Mouse (Mus musculus): ENCODE measurements at regions not wholly inside any gene's neighbourhood (a gene's known extent, or its start where the extent isn't known, plus 50 kb on each side); places are given as distances from the start of the nearest gene placed in this dataset.
A peak's percentile ranks its signal among the peaks of the same experiment; 100 is the strongest.

GRCm38 (mm10) chr5:39841186-39841585 is 85.9 kb upstream of the Hs3st1 start:
- peak; percentile 1 to 18 for DNase-seq

DNA sequence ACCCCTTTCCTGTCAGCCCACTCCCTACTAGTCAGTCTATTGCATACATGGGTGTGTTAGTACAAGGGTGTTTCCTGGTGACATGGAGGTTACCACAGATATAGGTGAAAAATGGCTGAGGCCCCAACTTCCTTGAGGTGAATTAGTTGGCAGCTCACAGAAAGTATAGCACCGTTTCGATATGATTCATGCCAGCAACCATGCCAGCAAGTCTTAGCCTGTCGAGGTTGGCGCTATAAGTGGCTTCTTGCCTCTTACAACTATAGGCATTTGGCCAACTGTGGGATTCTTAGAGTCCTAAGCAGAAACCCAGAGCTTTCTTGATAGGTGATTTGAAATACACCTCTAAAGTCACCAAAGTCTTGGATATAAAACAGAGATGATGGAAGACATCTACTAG is 85.3 kb upstream of the Hs3st1 start:
- DNase-seq = no peak

DNA sequence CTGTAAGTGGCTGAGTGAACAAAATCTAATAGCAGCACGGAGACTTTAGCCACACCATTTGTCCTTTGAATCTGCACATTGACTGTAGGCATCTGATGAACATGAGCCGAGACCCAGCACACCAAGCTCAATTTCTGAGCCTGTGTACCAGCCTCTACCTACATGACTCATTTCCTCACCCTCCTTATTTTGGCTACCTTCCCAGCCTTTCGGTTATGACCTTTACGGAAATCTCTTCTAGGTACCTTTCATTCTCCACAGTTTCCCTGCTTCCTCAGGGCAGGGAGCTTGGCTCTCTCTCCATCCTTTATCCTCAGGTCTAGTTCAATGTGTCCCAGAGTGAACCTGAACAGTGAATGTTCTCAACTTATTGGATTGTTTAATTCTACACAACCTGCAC is 77.3 kb upstream of the Hs3st1 start:
- peak in 1 of 2 experiments; percentile 28 for DNase-seq

DNA sequence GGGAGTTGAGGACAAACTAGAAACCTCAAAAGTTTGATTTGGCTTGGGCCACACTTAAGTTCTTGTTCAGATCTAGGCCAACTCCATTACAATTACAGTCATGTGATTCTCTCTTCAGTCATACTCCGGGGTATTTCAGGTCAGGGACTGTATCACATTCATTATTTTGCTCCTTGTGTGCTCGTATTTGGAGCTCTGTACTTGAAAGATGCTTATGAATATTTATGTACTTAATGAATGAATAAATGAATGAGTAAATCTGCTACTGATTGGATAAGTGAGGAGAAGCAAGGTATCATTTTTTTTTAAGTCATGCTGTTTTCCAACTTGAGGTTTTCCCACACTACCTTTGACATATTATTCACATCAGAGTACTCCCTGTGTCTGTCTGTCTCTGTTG is 69.4 kb upstream of the Hs3st1 start:
- no peak for DNase-seq

- no peak for DNase-seq
These were observed 51.4 kb upstream of the Hs3st1 start for GRCm38 (mm10) chr5:39806643-39807042.

All from adrenal gland, postnatal 36 days (tissue).